Mouse (Mus musculus): ENCODE results near the gene Zfyve28.
A peak's percentile ranks its signal among the peaks of the same experiment; 100 is the strongest.

Gene Zfyve28

GRCm38 (mm10) chr5:34252307-34252966 lies 35.8 kb downstream of the Zfyve28 start:
- no peak for DNase-seq (ENCODE audit: extremely low spot score, low spot score)

DNA sequence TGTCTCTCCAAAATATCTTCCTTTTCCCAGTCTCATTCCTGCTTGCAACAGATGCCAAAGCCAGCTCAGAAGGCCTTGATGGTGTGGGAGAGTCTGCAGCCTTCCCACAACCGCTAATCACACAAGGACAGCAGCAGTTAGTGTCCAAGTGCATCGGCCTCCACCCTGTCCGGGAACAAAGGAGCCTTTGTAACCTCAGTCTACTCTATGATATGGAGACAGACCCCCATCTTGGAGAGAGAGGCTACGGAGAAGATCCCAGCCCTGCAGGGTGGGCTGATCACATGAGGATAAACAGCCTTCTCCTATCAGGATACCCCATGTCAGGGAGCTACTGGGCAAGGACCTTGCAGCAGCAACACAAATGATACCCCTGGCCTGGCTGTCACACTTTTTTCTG lies 36.5 kb downstream of the Zfyve28 start:
- no peak for DNase-seq (ENCODE audit: extremely low spot score, low spot score)

DNA sequence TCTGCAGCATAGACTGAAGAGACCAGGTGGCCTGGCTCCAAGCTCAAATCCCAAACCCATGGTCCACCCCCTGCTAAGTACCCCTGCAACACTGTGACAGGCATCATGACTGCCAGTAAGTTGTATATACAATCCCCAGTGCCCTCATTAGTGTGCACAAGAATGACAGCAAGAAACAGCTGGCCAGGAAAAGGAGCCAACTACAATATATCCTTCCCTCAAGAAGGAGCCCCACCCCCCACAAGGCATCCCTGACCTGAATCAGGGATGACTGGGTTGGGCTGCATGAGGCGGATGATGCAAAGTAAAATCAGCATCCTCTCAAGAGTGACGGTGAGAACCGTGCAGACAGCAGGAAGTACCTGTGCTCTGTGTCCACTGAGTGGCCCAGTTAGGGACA lies 38.2 kb downstream of the Zfyve28 start:
- DNase-seq (ENCODE audit: extremely low spot score, low spot score) = no peak

DNA sequence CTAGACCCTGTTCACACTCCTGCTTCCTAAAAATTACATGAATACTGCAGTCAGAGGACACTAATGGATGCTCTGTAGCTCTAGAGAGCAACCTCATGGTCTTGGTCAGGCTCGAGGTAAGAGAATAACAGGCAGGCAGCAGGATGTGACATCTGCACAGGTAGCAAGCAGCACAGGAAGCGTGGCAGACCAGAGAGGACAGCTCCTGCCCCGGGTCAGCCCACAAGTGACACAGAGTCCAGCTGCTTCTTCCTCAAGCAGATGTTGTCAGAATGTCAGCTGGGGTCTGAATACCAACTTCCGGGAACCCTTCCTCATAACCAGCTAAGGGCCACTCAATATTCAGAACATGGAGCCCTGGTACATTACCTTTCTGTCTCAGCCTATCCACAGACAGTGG lies 39.1 kb downstream of the Zfyve28 start:
- DNase-seq (ENCODE audit: extremely low spot score, low spot score) = no peak

- no peak for DNase-seq (ENCODE audit: extremely low spot score, low spot score)
These were observed 41.8 kb downstream of the Zfyve28 start for GRCm38 (mm10) chr5:34246443-34246842.

DNA sequence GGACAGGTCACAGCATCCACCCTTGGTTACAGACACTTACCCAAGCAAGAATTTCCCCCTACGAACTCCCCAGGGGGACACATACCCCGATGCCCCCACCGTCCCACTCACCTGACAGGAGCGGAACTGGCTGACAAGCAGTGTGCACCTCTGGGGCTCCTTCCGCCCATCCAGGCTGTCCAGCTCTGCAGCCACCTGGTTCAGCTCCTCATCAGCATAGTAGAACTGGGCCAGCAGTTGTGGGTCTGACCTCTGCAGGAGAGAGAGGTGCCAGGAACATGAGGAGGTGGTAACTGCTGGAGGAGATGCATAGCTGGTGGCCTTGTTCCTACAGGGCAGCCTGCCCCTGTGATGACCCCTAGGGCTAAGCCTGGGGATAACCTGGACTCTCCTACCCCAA lies 45.2 kb downstream of the Zfyve28 start:
- DNase-seq (ENCODE audit: extremely low spot score, low spot score) = no peak

DNA sequence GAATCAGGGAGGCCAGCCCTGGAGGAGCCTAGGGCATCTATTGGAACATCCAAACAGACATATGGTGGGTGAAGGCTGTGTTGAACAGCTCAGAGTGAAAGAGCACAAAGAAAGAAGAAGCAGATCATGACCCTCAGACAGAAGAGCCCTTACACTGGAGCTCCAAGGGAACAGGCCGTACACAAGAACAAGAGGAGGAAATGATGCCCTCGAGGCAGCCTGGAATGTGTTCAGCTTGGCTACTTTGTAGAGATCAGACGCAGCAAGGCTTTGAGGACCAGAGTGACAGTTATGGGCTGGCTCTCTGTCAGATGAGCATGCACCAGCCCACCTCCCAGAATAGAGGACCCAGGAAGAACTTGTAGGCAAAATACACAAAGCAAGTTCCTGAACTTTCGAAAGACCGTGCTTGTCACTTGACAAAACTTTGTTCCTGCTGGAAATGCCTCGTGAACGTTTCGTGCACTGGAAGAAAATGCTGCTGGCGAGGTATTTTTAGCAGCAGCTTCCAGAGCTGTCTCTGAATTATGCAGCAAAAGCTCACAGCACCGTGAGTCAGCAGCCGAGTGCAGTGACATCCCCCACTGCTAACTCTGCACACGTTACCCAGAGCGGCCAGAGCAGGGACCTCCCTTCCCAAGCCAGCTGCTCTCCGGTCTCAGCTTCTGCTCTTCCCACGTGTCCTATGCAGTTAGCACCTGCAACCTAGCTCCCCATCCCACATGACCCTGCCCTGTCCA lies 45.9 kb downstream of the Zfyve28 start:
- DNase-seq (ENCODE audit: extremely low spot score, low spot score) = no peak

DNA sequence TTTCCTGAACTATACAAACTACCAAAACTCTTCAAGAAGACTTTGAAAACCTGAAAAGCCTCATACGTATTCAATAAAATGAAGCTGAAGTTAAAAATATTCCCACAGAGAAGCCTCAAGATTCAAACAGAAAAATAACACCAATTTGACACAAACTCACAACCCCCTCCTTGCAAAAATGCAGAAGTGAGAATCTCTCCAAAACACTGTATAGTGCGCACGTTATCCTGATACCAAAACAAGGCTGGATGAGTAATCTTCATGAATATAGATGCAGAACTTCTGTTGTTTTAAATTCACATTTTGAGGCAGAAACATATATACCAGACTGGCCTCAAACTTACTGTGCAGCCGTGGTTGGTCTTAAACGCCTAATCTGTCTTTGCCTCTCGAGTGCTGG lies 49.8 kb downstream of the Zfyve28 start:
- DNase-seq (ENCODE audit: extremely low spot score, low spot score) = no peak

DNA sequence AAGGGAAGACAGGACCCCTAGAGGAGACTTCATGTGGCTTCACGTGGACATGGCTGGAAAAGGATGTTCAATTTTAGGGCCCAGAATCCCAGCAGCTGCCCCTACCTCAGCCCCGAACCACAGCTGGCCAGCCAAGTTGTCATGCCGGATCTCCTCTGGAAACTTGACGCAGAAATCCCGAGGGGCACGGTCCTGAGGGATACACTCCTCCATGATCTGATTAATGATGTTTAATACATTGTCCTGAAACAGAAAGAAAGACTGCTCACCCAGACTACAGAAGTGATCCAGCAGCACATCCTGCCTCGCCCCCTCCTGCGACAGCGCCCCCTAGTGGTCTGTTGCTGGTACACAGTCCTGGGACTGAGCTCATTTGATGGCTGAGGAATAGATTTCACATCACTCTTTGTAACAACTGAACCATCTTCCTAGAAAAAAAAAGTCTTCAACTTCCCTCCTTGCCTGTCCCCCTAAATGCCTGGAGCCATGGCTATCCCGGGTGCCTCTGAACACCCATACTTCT lies 52.3 kb downstream of the Zfyve28 start:
- peak; percentile 48 for DNase-seq (ENCODE audit: extremely low spot score, low spot score)

- DNase-seq (ENCODE audit: extremely low spot score, low spot score) = no peak
These were observed 53.2 kb downstream of the Zfyve28 start for GRCm38 (mm10) chr5:34235056-34235455.

GRCm38 (mm10) chr5:34233221-34233515 lies 55.1 kb downstream of the Zfyve28 start:
- no peak for DNase-seq (ENCODE audit: extremely low spot score, low spot score)

DNA sequence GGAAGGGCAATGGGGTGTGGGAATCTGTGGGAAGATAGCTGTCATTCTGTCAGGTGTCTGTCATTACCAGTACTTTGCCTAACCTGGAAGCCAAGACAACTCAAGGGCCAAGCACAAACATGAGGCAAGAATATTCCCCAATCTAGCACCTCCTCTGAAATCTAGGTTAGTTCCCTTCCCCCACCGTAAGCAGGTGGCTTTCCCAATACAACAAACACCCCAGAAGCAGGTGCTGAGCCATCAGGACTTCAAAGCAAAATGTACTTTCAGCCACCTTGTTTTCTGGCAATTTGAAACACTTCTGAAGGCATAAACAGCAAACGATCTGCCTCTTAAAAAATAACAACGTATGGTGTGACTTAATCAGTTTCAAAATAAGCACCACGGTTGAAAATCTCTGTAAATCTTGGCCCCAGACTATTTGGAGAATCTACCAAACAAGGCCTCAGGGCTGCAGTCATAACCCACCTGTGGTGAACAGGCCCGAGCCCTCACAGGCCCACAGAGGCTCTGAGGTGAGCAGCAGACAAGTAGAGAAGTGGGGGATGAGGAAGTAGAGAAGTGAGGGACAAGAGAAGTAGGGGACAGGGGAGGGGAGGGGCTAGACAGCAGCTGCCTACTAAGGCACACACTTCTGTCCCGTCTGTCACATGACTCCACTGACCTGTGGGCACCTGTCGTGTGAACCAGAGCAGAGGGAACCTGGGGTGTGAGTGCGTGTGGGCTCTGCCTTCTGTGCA lies 55.6 kb downstream of the Zfyve28 start:
- DNase-seq (ENCODE audit: extremely low spot score, low spot score) = no peak

DNA sequence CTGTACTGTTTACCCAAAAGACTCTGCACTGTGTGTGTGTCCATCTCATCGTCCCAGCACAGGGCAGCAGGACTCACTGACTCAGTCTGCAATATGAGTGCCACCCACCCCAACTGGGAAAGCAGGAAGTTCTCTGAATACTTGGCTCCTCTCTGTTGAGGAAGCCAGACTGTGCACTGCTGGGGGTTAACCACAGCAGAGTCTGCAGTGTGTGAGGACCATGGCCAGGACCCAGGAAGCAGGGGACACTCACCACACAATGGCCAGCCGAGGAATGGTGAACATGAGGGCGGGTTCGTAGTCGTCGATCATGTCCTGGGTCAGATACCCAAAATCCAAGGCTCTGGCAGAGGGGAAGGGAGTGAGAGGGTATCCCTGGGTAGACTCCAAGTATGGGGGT lies 56.3 kb downstream of the Zfyve28 start:
- DNase-seq (ENCODE audit: extremely low spot score, low spot score) = no peak

DNA sequence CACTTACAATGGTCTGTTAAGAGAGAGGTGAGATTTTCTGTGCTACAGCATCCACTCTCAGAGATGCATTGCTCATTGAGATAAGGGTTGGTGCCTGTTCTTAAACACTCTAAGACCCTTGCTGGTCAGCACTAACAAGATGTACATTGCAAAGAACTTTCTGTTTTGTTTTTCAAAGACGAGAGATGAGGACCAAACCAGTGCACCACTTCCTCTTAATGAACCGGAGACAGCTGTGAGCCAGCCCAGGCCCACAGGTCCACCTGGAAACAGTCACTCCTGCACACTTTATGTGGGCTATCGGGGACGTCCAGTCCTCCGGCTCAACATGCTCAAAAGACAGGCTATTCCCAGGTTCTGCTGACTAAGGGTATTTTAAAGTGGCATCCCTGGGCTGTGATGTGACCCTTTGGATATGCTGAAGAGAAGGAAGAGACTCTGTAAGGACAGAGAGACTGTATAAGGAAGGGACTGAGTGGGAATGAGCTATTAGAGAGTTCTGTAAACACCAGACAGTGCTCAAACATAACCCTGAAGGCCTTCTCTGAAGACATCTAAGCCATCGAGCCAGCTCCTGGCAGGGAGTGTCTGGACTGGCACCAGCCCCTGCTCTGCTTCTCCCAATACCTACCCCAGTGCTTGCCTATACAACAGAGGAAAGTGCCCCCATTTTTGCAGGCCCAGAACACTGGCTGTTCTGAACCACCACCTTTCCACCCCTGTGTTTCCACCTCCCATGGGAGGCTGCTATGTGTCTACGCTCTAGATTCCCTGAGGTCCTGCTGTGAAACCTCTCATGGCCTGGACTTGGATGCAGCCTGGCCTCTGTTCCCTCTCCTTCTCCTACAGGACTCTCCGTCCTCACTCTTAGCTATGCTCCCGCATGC lies 57.4 kb downstream of the Zfyve28 start:
- no peak for DNase-seq (ENCODE audit: extremely low spot score, low spot score)

GRCm38 (mm10) chr5:34229503-34229902 lies 58.7 kb downstream of the Zfyve28 start:
- DNase-seq (ENCODE audit: extremely low spot score, low spot score) = no peak

GRCm38 (mm10) chr5:34225516-34225915 lies 62.7 kb downstream of the Zfyve28 start:
- DNase-seq (ENCODE audit: extremely low spot score, low spot score) = no peak

DNA sequence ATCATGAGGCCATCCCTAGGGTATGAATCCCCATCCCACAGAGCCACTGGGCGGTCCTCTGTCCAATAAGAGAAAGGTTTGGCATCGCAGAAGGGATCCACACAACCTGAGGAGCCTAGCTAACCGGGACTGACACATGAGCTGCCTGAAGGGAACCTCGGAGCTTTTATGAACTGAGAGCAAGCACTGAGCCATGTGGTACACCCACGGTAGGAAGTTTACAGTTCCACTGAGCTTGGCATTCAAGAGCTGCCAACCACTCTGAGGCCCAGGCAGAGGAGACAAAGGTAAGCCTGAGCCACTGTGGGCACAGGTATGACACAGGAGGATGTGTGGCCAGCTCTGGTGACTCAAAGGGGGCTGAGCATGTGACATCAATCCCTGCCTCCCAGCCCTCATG lies 63.7 kb downstream of the Zfyve28 start:
- DNase-seq (ENCODE audit: extremely low spot score, low spot score) = no peak

DNA sequence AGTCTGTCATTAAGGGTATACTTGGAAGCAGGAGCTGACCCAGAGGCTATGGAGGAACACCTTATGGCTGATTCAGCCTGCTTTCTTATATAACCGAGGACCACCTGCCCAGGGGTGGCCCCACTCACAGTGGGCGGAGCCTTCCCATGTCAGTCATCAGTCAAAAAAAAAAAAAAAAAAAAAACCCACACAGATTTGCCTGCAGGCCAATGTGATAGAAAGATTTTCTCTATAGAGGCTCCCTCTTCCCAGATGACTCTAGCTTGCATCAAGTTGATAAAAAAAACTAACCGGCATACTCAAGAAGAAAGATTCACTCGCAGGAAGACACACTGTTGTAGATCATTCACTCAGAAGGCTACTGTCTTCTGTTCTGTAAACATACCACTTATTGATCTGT lies 68.2 kb downstream of the Zfyve28 start:
- no peak for DNase-seq (ENCODE audit: extremely low spot score, low spot score)

DNA sequence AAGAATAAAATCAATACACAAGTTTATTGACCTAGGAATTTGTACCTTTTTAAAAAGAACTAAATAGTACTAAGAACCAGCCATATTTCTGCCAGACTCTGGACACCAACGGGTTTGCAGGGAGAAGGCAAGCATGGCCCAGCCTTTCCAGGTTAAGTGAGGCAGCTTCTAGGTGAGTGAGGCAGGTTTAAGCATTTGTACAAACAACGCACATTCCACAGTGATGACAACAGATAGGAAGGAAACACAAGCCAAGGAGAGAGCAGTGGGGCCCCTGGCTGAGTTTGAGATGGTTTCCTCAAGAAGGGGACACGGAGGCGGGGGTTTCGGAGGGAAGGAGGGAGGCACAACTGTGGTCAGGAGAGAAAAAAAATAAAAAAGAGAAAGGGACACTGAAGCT lies 69.6 kb downstream of the Zfyve28 start:
- DNase-seq (ENCODE audit: extremely low spot score, low spot score) = no peak

DNA sequence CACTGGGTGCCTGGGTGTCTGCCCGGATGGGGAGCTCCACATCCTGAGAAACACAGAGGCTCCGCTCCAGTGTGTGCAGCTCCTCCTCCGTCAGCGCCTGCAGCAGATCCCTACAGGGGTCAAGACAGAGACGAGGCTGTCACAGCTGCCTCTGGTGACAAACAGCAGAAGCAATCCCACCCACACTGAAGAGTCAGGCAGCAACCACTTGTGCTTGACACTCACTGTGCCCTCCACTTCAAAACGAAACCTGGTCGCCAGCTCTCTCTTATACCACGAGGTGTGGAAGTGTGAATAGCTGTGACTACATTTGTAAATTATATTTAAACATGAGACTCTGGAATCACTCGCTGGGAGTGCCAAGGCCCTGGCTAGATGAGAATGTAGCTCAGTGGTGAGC lies 70.5 kb downstream of the Zfyve28 start:
- DNase-seq (ENCODE audit: extremely low spot score, low spot score) = no peak

DNA sequence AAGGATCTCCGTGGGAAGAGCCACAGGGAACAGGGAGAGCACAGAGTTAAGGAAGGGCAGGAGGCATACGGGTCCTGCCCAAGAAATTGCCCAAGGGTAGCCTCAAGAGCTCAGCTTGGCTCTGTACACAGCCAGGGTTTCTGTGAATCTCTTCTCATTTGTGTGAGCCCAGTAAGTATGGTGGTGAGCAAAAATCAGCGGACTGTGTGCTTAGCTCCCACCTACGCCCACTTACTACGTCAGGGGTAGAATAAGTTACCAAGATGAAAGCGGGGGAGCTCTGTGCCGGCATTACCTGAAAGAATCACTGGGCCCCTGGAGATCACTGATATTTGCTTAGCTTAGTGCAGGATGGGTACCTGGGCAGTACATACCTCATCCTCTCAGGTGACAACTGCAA lies 72.2 kb downstream of the Zfyve28 start:
- no peak for DNase-seq (ENCODE audit: extremely low spot score, low spot score)

DNA sequence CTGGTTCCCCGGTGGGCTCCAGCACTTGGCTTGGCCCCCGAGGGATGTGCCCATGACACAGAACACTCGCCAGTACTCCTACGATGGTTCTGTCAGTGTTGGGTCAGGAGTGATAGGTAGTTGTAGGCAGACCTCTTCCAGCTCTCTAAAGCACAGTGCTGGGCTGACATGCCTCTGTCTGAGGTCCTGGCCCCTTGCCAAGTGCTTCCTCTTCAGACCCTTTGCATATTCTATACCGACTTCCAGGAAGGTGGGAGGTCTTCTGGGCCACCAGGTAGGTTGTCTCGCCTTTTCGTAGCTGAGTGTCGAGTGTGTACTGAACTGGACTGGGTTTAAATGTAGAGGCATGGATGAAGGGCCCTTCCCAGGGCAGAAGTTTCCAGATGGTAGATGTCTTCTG lies 74.6 kb downstream of the Zfyve28 start:
- DNase-seq (ENCODE audit: extremely low spot score, low spot score) = no peak
